Mouse (Mus musculus) MEL (cell line): ENCODE data around the gene Tepsin.
A peak's percentile ranks its signal among the peaks of the same experiment; 100 is the strongest.

Experiments used
- CTCF ChIP-seq, 3 experiments: IDR thresholded peaks in 2 of 3; conservative IDR thresholded peaks in 1 of 3; 2 replicates each; pipeline ENCODE4 v1.5.1; 2011 to 2012; ENCODE audit warnings: low read length in 3 of 3, low read depth in 2 of 3, mild to moderate bottlenecking in 2 of 3, improper control_type of control experiment in 1 of 3, inconsistent platforms in 1 of 3, mixed read lengths in 1 of 3, moderate library complexity in 1 of 3; ENCODE audit not compliant: control insufficient read depth in 1 of 3, insufficient read depth in 1 of 3, poor library complexity in 1 of 3, severe bottlenecking in 1 of 3
- GATA1 ChIP-seq: IDR thresholded peaks from 2 replicates; pipeline ENCODE4 v1.6.1; 2011; ENCODE audit warnings: low read depth, low read length, improper control_type of control experiment
- MAZ ChIP-seq: IDR thresholded peaks from 2 replicates; pipeline ENCODE4 v1.6.1; 2012; ENCODE audit warnings: low read depth, mild to moderate bottlenecking, inconsistent platforms, low read length, improper control_type of control experiment
- POLR2A ChIP-seq, 2 experiments: IDR thresholded peaks; 2 replicates each; pipeline ENCODE4 v1.6.1; 2011 to 2012; ENCODE audit warnings: low read length in 2 of 2, mild to moderate bottlenecking in 2 of 2, control low read depth in 1 of 2, improper control_type of control experiment in 1 of 2, low read depth in 1 of 2, moderate library complexity in 1 of 2; ENCODE audit not compliant: control insufficient read depth in 1 of 2, insufficient read depth in 1 of 2, poor library complexity in 1 of 2
- POLR2AphosphoS2 ChIP-seq: IDR thresholded peaks from 2 replicates; pipeline ENCODE4 v1.6.1; 2011; ENCODE audit warnings: low read length, improper control_type of control experiment
- TCF12 ChIP-seq: IDR thresholded peaks from 2 replicates; pipeline ENCODE4 v1.6.1; 2014; ENCODE audit warnings: low read depth, mild to moderate bottlenecking, inconsistent platforms, low read length, improper control_type of control experiment, moderate library complexity

DNA sequence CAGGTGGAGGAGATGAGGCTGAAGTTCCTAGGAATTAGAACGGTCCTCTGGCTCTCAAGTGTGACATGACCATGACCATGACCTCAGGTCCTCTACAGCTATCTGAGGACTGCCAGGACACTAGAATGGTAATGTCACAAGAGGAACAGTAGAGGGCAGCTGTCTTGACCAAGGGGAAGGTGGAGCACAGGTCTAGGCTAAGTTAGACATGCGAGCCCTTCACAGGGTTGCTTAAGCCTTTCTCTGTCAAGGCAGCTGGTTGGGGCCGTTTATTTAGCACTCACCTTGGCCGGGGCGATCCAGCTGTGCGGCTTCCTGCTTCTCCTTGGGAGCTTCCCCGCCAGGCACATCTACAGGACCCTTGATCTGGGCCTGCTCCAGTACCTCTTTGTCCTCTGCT, 12.0 kb upstream of the Tepsin start:
- TF ChIP-seq POLR2AphosphoS2 (no peak), GATA1 (no peak), CTCF (IDR thresholded peaks at IDR 0.05 in 2 of 3, conservative IDR thresholded peaks at IDR 0.05 in 1 of 3; ENCODE audit: control insufficient read depth in 1 of 3, insufficient read depth in 1 of 3, low read depth in 2 of 3, low read length in 3 of 3, poor library complexity in 1 of 3, severe bottlenecking in 1 of 3) (peak; percentile 11 to 48 (median 26); a peak in 3 of 6 replicates), TCF12 (no peak), POLR2A (IDR thresholded peaks at IDR 0.05; ENCODE audit: control insufficient read depth in 1 of 2, insufficient read depth in 1 of 2, low read depth in 1 of 2, low read length in 2 of 2, poor library complexity in 1 of 2) (no peak), MAZ (no peak)
